ENCODE assay signal across 8 mouse cellular contexts in the genomic region with DNA sequence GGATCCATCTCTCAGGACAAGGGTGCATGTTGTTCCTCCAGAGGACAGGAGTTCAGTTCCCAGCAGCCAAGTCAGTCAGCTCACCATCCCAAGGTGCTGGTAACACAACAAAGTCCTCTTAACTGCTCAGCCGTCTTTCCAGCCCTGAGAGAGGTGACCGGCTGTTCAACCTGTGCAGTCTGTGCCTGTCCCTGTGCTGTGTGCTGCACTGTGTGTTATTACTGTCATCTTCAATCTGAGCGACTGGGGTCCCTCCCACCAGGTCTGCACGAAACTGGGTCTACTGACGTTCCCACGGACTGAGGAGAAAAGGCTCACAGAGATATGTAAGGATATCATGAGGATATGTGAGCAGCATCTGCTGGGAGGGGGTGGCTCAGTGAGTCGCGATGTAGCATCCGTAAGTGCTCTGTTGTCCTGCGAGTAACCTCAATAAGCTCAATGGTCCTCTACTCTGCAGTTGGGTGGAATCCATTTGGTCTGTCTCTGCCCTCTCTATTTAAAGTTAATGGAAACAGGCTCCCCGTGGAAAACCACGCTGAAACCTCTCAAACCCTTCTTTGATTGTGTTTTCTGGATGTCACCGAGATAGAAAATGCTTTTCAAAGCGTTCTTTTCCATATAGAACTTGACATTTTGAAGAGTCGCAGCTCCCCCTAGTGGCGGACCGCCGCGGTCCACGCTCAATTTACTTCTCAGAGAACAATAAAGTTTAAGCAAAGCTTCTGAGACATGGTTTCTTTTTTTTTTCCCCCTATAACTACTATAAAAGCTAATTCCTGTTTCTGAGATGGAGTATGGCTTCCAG.
DNase-seq lines count a peak whose midpoint lies in the region; ATAC-seq and TF ChIP-seq lines count a peak whose summit lies in the region.

No protein-coding gene starts in this region.

- ATAC-seq in forebrain, embryonic 14.5 days, result peak; percentile 84
- 0 out of 2 replicates have a peak, but pooled peaks have one; percentile 7 for ATAC-seq in midbrain, postnatal 0 days (ENCODE audit: low FRiP score)

- peak; percentile 52; the same call in 1 of the 2 replicates for TF ChIP-seq CTCF in spleen, adult 2 months (IDR thresholded peaks at IDR 0.05; ENCODE audit: extremely low read depth, insufficient read depth, insufficient read length, insufficient replicate concordance)
- TF ChIP-seq CTCF in midbrain, postnatal 0 days (IDR thresholded peaks at IDR 0.05), result peak; percentile 89

- H3K9me3 ChIP-seq in forebrain, embryonic 14.5 days (replicated peaks; ENCODE audit: control insufficient read depth, low read length), result no peaks in the 10 kb centered on the region
- H3K9me3 ChIP-seq in limb, embryonic 10.5 days (replicated peaks), result no peaks in the 10 kb centered on the region
- H3K9me3 ChIP-seq in midbrain, postnatal 0 days (ENCODE audit: low read length), result no peaks in the 10 kb centered on the region

- no peaks in the 10 kb centered on the region for H3K27me3 ChIP-seq in spleen, adult 2 months (ENCODE audit: control insufficient read depth, insufficient read depth, low read length)
- no peaks in the 10 kb centered on the region for H3K27me3 ChIP-seq in forebrain, embryonic 14.5 days (replicated peaks; ENCODE audit: control insufficient read depth, insufficient read depth, low read length)
- H3K27me3 ChIP-seq in limb, embryonic 10.5 days (ENCODE audit: low read depth, poor library complexity, severe bottlenecking), result peaks cover 4% of the 10 kb centered on the region; the same call in 1 of the 2 replicates
- no peaks in the 10 kb centered on the region for H3K27me3 ChIP-seq in midbrain, postnatal 0 days (ENCODE audit: insufficient read depth, low read length)

- no peaks in the 10 kb centered on the region for H3K4me1 ChIP-seq in spleen, adult 2 months (ENCODE audit: control insufficient read depth, insufficient read depth, insufficient read length)
- peaks cover 2% of the 10 kb centered on the region; the same call in 1 of the 2 replicates for H3K4me1 ChIP-seq in forebrain, embryonic 14.5 days (ENCODE audit: control insufficient read depth, insufficient read depth, low read length)
- peaks cover 15% of the 10 kb centered on the region for H3K4me1 ChIP-seq in limb, embryonic 10.5 days
- no peaks in the 10 kb centered on the region for H3K4me1 ChIP-seq in midbrain, postnatal 0 days (ENCODE audit: insufficient read depth, low read length)

- WGBS in spleen, adult 2 months, result 43% methylated on average over 20 of the region's 20 CpGs
- WGBS in forebrain, embryonic 14.5 days, result 36% methylated on average over 20 of the region's 20 CpGs
- WGBS in limb, embryonic 10.5 days, result 38% methylated on average over 20 of the region's 20 CpGs
- 28% methylated on average over 20 of the region's 20 CpGs for WGBS in midbrain, postnatal 0 days

- H3K4me2 ChIP-seq in forebrain, embryonic 14.5 days (ENCODE audit: low read length), result peak overlapping the region; percentile 39
- H3K4me2 ChIP-seq in midbrain, postnatal 0 days (ENCODE audit: low read depth, low read length, poor library complexity, severe bottlenecking), result peak overlapping the region; percentile 42

- peak overlapping the region; percentile 29; the same call in 1 of the 2 replicates for H3K9ac ChIP-seq in forebrain, embryonic 14.5 days (ENCODE audit: low read length)
- no peak overlapping the region for H3K9ac ChIP-seq in midbrain, postnatal 0 days (replicated peaks; ENCODE audit: low read length, poor library complexity, severe bottlenecking)

- H3K27ac ChIP-seq in spleen, adult 2 months (ENCODE audit: insufficient read depth, low read length), result no peak overlapping the region
- no peak overlapping the region for H3K27ac ChIP-seq in forebrain, embryonic 14.5 days (ENCODE audit: low read depth, low read length)
- peak overlapping the region; percentile 64; the same call in 1 of the 2 replicates for H3K27ac ChIP-seq in limb, embryonic 10.5 days
- no peak overlapping the region for H3K27ac ChIP-seq in midbrain, postnatal 0 days (ENCODE audit: low read depth, low read length)

- H3K36me3 ChIP-seq in spleen, adult 2 months (ENCODE audit: control insufficient read depth, insufficient read depth, low read length), result no peaks in the 10 kb centered on the region
- no peaks in the 10 kb centered on the region for H3K36me3 ChIP-seq in forebrain, embryonic 14.5 days (ENCODE audit: control insufficient read depth, insufficient read depth, low read length)
- H3K36me3 ChIP-seq in limb, embryonic 10.5 days, result no peaks in the 10 kb centered on the region
- no peaks in the 10 kb centered on the region for H3K36me3 ChIP-seq in midbrain, postnatal 0 days (ENCODE audit: insufficient read depth, low read length)

- H3K4me3 ChIP-seq in spleen, adult 2 months (ENCODE audit: extremely low read depth, insufficient read depth, insufficient read length), result no peak overlapping the region
- peak overlapping the region; percentile 16; the same call in 1 of the 2 replicates for H3K4me3 ChIP-seq in forebrain, embryonic 14.5 days (ENCODE audit: low read depth, low read length)
- no peak overlapping the region for H3K4me3 ChIP-seq in limb, embryonic 10.5 days
- peak overlapping the region; percentile 20; the same call in 1 of the 2 replicates for H3K4me3 ChIP-seq in midbrain, postnatal 0 days (ENCODE audit: low read depth, low read length)

- no peak for TF ChIP-seq POLR2A in spleen, adult 2 months (IDR thresholded peaks at IDR 0.05; ENCODE audit: low read depth, low read length)

- DNase-seq in spleen, adult 2 months (ENCODE audit: low read depth in 1 of 2, low spot score in 2 of 2), result no peak
- DNase-seq in spleen, postnatal 36 days (ENCODE audit: low spot score in 2 of 2), result no peak
- DNase-seq in c-Kit-positive CD71-positive TER-119-negative erythroid progenitor cells, embryonic 14.5 days (ENCODE audit: low read depth), result peak; percentile 6
- DNase-seq in forebrain, embryonic 14.5 days (ENCODE audit: low spot score), result peak; percentile 89
- DNase-seq in hindlimb bud, embryonic 11.5 days (ENCODE audit: extremely low spot score, low read depth, low spot score), result peak; percentile 58
- DNase-seq in limb, embryonic 10.5 days (ENCODE audit: low spot score), result peak; percentile 86
- DNase-seq in midbrain, postnatal 0 days (ENCODE audit: low spot score), result peak; percentile 87
- peak; percentile 53 for DNase-seq in thymus, postnatal 0 days (ENCODE audit: low spot score)

Comparison
In these comparisons a context has a peak if more than half of its experiments do, and no peak if none do; other contexts are left out.
1. DNase-seq: peak in c-Kit-positive CD71-positive TER-119-negative erythroid progenitor cells, embryonic 14.5 days (single experiment), forebrain, embryonic 14.5 days (single experiment), hindlimb bud, embryonic 11.5 days (single experiment), limb, embryonic 10.5 days (single experiment), midbrain, postnatal 0 days (single experiment) and thymus, postnatal 0 days (single experiment); none in spleen, adult 2 months (0 of 2) and spleen, postnatal 36 days (0 of 2).
2. H3K4me3 ChIP-seq: peak in forebrain, embryonic 14.5 days (single experiment) and midbrain, postnatal 0 days (single experiment); none in spleen, adult 2 months (single experiment) and limb, embryonic 10.5 days (single experiment).